Mouse (Mus musculus) spleen, embryonic (tissue): ENCODE measurements around the gene Ppm1g.

Source experiments
- CTCF ChIA-PET: fragments of 350-600 bp; sonication (Branson Sonifier 250); formaldehyde crosslinking; loops from one replicate; lab custom pipeline; 2022; lab: Charles Lee

Ppm1g gene

GRCm38 (mm10) chr5:31220448-31221303, at the start of gene Ppm1g:
TSS of gene Ppm1g (minus strand) at chr5:31220687.
- CTCF ChIA-PET: no interaction called here

DNA sequence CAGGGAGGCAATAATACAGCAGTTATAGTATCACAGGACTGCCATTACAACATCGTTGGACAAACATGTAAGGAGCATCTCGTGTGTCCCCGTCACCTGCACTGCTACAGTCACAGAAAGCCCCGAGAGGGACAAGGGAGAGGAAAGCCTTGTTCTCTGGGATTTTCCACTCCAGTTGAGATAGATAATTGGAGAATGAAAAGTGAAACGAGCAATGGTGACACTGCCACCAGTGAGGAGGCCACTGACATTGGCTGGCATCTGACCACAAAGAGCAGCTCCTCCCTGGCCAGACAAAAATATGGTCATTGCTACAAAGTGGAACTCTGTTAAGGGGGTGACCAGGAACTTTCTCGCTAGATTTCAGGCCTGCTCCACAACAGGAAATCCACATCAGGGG, 47.2 kb upstream of the Ppm1g start:
- CTCF ChIA-PET: no interaction called here

DNA sequence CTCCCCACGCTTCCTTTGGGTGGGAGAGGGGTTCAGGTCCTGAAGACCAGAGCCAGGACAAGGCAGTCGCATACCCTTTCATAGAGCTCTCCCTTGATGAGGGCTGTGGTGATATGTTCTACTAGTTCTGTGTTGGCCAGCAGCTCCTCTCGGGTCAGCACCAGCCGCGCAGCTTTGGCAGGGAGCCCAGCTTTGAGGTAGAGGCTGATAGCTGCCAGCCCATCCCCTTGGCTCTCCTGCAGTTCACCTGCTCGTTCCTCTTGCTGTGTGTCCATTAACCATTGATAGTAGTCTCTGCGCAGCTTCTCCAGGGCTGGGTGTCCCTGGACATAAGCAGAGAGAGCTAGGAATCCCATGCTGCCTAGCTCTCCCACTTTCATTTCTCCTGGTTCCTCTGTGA, 45.6 kb upstream of the Ppm1g start:
- CTCF ChIA-PET: interaction anchor here (0.6 kb wide), 1 partner anchor 1558 kb away, joined by 5 read pairs; no protein-coding TSS in a partner anchor

DNA sequence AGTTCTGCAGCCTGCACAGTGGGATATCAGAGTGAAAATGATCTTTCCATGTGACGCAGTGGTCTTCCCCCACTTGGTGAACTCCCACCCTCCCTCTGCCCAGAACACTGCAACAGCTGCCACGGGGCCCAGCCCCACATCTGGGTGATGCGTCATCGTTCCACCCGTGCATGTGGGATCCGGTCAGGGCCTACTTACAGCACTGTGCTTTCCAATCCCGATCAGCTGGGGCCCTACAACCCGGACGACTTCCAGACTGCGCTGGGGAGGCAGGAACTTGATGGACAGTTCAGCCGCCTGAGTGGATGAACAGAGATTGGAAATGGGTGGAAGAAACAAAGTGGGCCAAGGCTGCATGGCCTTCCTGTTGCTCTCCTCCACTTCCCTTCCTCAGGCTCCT, 37.1 kb upstream of the Ppm1g start:
- CTCF ChIA-PET: no interaction called here

GRCm38 (mm10) chr5:31255971-31256370, 35.5 kb upstream of the Ppm1g start:
- CTCF ChIA-PET: interaction anchor here (0.7 kb wide), 1 partner anchor 100 kb away, joined by 14 read pairs; no protein-coding TSS in a partner anchor

DNA sequence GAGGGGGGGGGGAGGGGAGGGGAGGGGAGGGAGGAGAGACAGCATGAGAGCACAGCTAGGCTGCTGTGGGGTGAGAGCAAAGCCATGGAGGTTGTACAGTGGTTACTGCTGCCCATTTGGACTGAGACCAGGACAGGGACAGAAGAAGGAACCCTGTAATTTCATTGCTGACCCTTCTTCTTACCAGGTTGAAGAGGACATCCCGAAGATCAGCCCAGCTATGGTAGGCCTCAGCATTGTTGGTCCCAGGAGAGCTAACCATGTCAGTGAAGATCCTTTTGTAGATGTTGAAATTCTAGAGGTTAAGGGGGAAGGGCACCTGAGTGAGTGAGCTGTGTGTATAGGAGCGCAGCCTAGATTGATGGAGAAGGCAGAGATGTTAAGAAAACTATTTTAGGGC, 34.9 kb upstream of the Ppm1g start:
- CTCF ChIA-PET: interaction anchor here (0.7 kb wide), 1 partner anchor 99 kb away, joined by 14 read pairs; no protein-coding TSS in a partner anchor

DNA sequence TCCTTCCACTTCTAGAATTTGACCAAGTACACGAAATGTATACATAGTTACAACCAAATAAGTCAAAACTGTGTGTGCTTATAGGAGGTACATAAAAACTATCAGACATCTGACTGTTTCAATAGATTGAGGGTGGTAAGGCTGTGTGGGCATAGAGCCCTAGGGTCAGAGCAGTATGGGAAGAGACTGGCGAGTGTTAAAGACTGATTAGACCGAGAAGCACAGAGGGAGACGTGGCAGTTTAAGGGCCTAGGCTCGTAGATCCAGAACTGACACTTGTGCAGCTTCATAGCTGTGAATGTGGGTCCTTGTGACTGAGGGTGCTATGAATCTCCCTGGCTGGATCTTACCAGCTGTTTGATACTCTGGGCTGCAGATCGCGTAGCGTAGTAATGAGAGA, 34.4 kb upstream of the Ppm1g start:
- CTCF ChIA-PET: no interaction called here

DNA sequence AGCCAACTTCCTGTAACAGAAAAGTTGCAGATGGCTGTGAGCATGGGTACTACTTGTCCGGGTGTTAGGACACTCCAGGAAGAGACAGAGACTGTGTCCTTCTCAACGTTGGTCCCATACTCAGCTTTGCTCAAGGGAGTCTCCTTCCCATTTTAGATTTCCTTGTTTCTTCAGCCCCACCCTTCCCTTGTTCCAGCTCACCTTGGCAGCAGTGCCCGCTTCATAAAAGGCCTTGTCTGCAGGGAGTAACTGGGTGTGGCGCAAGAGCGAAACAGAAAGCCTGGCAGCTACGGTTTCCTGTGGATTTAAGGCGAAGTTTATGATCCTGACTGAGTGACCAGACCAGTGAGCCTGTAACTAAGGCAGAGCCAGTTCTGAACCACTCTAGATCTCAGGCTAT, 34.0 kb upstream of the Ppm1g start:
- CTCF ChIA-PET: no interaction called here

DNA sequence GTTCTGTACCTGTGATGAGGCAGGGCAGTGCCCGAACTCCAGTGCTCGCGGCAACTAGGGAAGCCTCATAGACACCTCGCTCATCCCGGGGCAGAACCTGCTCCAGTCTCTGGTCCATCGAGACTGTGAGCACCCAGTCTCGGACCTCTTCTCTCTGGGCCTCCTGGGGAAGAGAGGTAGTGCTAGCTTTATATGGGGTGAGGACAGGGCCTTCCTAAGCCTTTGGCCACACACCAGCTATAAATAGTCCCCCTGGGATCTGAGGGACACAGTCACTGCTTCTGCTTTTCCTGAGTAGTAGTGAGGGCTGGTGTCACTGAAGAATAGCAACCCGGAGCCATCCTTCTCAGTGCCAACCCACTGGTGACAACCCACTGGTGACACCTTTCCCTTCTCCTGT, 33.3 kb upstream of the Ppm1g start:
- CTCF ChIA-PET: no interaction called here

DNA sequence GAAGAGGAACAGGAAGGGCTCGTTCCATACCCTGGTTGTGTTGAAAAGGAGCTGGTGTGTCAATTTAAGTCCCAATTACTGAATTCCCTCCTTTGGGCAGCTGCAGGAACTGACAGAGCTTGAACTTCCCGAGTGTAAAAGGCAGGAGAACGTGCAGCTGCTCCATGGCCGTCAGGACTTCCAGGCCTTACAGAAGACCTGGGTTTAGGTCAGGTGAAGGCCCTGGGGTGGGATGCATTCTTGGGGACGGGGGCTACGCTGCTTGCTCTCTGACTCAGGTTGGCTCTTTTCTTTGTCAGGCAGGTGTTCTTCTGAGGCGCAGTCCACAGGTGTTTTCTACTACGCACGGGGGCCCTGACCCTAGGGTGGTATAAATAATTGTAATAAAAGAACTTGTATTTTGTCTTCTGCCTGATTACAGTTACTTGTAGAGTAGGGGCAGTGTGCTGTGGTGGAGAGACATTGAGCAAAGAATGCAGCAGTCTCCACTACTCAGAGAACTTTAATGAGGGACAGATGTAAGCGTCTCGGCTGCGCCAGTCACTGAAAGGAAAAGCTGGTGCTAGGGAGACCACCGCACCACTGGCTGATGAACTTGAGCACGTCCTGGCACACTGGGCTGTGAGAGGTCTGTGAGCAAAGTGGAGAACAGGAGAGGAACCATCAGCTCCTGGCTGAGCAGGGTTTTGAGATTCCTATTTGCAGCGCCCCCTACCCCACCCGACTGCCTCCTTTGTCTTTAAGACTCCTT, 32.5 kb upstream of the Ppm1g start:
- CTCF ChIA-PET: no interaction called here

- CTCF ChIA-PET: no interaction called here
Measured at GRCm38 (mm10) chr5:31252151-31252550, 31.7 kb upstream of the Ppm1g start.

- CTCF ChIA-PET: no interaction called here
Measured at GRCm38 (mm10) chr5:31251541-31252101, 31.1 kb upstream of the Ppm1g start, which contains the start of gene Krtcap3. TSS of gene Krtcap3 (plus strand) at chr5:31251691.

GRCm38 (mm10) chr5:31250716-31251115, 30.2 kb upstream of the Ppm1g start:
- CTCF ChIA-PET: no interaction called here

- CTCF ChIA-PET: interaction anchor here (1.1 kb wide), 1 partner anchor 28 kb away, joined by 14 read pairs; no protein-coding TSS in a partner anchor
Measured at GRCm38 (mm10) chr5:31242191-31242590, 21.7 kb upstream of the Ppm1g start.

- CTCF ChIA-PET: interaction anchor here (0.7 kb wide), 1 partner anchor 63 kb away, joined by 4 read pairs; no protein-coding TSS in a partner anchor
Measured at GRCm38 (mm10) chr5:31241522-31242034, 21.1 kb upstream of the Ppm1g start.

DNA sequence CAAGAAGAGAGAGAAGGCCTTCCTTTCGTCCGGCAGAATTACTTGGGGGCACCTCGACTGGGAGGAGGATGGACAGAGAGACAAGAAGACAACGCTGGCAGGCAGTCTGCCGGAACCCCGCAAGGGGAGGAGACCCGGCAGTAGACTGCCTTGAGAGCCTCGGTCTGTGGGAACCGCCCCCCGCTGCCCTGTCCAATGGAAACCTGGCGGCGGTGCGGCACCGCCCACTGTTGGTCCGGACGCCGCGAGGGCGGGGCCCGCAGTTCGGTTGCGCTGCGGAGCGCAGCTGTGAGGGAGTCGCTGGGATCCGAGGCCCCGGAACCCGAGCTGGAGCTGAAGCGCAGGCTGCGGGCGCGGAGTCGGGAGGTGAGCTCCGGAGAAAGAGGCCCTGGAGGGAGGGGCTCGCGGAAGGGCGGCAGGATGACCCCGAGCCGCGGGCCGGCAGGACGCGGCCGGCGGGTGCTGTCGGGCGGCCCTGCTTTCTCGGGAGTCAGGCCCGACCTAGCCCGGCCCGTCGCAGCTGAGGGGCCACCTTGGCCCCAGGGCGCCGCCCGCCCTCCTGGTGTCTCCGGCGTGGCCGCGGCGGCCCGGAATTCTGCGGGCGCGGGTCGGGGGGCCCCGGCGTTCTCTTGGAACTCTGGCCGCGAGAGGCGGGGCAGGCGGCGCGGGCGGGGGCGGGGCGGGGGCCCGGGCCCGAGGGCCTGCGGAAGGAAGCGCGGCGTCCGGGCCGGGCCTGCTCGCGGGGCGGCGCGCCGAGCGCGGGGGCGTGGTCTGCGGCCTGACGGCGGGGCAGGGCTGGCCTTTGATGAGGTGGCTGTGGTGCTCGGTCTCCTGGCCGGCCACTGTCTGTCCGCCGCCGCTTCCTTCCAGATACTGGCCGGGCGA, 20.4 kb upstream of the Ppm1g start, which contains the start of the genes Nrbp1 and Gm9970:
Gene Nrbp1 (plus strand): TSS at position 228 of the 885 bp plus-strand sequence.
Gene Gm9970 (minus strand): TSS at position 596 of the 885 bp plus-strand sequence.
- CTCF ChIA-PET: interaction anchor here (0.7 to 0.8 kb wide), 2 partner anchors 50 to 64 kb away, joined by 3 to 4 read pairs; partner anchors contain the start of gene Ift172

DNA sequence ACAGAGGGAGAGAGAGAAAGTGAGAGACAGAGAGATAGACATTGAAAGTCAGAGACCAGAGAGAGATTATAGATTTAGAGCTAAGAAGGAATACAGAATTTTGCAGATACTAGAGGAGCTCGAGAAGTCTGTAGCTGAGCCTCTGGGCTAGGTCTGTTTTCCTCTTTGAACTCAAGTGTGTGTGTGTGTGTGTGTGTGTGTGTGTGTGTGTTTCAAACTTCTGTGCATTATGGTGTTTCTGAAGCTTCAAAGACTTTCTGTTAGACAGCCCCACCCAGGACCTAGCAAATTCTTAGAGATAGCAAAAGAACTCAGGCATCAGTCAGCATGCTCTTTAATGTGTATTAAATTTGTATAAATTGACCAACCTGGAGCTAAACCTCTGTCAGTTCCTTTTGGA, 6.2 kb upstream of the Ppm1g start:
- CTCF ChIA-PET: no interaction called here

DNA sequence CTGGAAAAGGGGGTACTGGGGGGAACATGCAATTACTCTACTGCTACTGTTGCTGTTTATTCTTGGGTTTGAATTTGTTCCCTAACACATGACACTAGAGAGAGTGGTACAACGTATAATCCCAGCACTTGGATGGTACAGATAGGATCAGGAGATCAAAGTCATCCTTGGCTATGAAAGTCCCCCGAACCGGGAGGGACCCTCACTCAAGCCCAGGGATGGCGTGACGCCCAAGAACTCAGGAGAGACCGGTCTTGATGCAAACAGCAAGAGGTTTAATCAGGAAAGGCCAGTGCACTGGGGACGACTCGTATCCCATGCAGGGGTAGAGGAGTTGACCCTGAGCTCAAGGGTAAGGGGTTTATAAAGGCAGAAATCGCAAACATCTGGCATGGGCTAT, 2.2 kb upstream of the Ppm1g start:
- CTCF ChIA-PET: no interaction called here

GRCm38 (mm10) chr5:31221304-31221945, 938 bp upstream of the Ppm1g start:
- CTCF ChIA-PET: no interaction called here

DNA sequence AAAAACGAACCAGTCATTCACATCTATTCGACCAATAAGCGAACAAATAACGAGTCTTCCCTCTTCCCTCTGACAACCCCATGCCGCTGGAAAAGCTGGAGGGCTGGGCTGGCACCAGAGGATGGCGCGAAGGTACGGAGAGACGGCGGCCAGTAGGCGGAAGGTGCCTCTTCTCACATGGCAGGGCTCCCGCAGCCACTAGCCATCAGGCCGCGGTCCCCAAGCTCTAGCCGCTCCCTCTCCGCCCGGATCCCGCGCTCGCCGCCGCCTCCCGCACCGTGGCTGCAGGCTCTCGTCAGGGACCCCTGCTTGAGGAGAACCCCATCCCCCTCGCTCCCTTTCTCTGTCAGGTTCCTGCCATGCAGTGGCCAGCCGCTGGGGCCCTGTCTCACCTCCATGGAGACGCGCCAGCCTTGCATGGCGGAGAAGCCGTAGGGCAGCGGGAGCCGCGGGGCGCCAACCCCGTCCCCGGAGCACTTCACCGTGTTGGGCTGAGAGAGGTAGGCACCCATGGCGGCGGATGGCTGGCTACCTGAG, 508 bp downstream of the Ppm1g start:
- CTCF ChIA-PET: no interaction called here
